Mouse (Mus musculus) erythroid progenitor cell, adult 5-6 weeks (primary cell): ENCODE measurements around the gene Magohb. TPM values are rescaled to one million over a fixed set of nuclear protein-coding genes. Genes with fewer than 3 reads are reported as not detected.

Experiments used
- ATAC-seq: replicated peaks from 2 replicates; pipeline ENCODE4 v1.8.0; 2016; ENCODE audit warnings: moderate number of reproducible peaks, mild to moderate bottlenecking, moderate TSS enrichment, inconsistent platforms; ENCODE audit not compliant: poor library complexity, low FRiP score, severe bottlenecking
- total RNA-seq, 2 experiments: library from RNA; stranded (forward) in 1 of 2; stranded (reverse) in 1 of 2; fragments of 150-400 nt in 1 of 2; fragments of 186-747, 209-891 nt in 1 of 2; gene quantifications; 2 replicates each; pipeline versions ENCODE4 v1.2.3 to v1.2.4; 2015 to 2017; ENCODE audit warnings: low replicate concordance in 2 of 2

Gene Magohb
- total RNA-seq, 2 experiments from 2014 or later, result 4.1 to 10.5 TPM

- ATAC-seq, result no peak
Observed at GRCm38 (mm10) chr6:131264175-131264574, 28.9 kb downstream of the Magohb start.

- ATAC-seq, result no peak
Observed at GRCm38 (mm10) chr6:131262778-131263177, 30.3 kb downstream of the Magohb start.

GRCm38 (mm10) chr6:131262009-131262408 is 31.0 kb downstream of the Magohb start:
- no peak for ATAC-seq

GRCm38 (mm10) chr6:131247206-131247605 is 45.8 kb downstream of the Magohb start, which contains the start of gene Klra2:
Gene Klra2 (minus strand): TSS chr6:131247362.
- no peak for ATAC-seq

GRCm38 (mm10) chr6:131245081-131245480 is 48.0 kb downstream of the Magohb start:
- no peak for ATAC-seq

Other genes with a start within 250 kb of the Magohb start
- gene Klra2, start 45.9 kb downstream of the Magohb start, total RNA-seq (2015; ENCODE audit: low replicate concordance), result 9.7 and 10.9 TPM in 2 replicates
- gene Klra2, start 45.9 kb downstream of the Magohb start, total RNA-seq (2017; ENCODE audit: low replicate concordance), result 1.1 and 3.5 TPM in 2 replicates
- not detected in 2 replicates for gene Styk1, start 60.4 kb upstream of the Magohb start, total RNA-seq (2015; ENCODE audit: low replicate concordance)
- 1.9 TPM in 1 of 2 replicates, not detected in the other for gene Styk1, start 60.4 kb upstream of the Magohb start, total RNA-seq (2017; ENCODE audit: low replicate concordance)
- 426 and 461 TPM in 2 replicates for gene Ybx3, start 95.2 kb upstream of the Magohb start, total RNA-seq (2015; ENCODE audit: low replicate concordance)
- gene Ybx3, start 95.2 kb upstream of the Magohb start, total RNA-seq (2017; ENCODE audit: low replicate concordance), result 493 and 501 TPM in 2 replicates
- not detected in 2 replicates for gene 5430401F13Rik, start 193.2 kb upstream of the Magohb start, total RNA-seq (2015; ENCODE audit: low replicate concordance)
- gene 5430401F13Rik, start 193.2 kb upstream of the Magohb start, total RNA-seq (2017; ENCODE audit: low replicate concordance), result not detected in 2 replicates
- not detected in 2 replicates for gene Gm6619, start 193.2 kb upstream of the Magohb start, total RNA-seq (2015; ENCODE audit: low replicate concordance)
- not detected in 2 replicates for gene Gm6619, start 193.2 kb upstream of the Magohb start, total RNA-seq (2017; ENCODE audit: low replicate concordance)